Mouse (Mus musculus): ENCODE measurements around the gene Gm9745.
"Not testable (repeated sequence)": the region's sequence is repeated elsewhere in the genome, so short reads cannot be mapped to it uniquely, and the experiment has no call there.

Gene Gm9745

GRCm38 (mm10) chr13:8937611-8938140, 10.4 kb downstream of the Gm9745 start:
- in situ Hi-C loops (cut with MboI; ENCODE audit: low pct_unique_long_range_greater_than_20kb in 1 of 2, low sequenced_read_pairs in 2 of 2, unreplicated experiment in 1 of 2): not testable (repeated sequence)

GRCm38 (mm10) chr13:8933499-8933898, 14.5 kb downstream of the Gm9745 start:
- in situ Hi-C loops (cut with MboI; ENCODE audit: low pct_unique_long_range_greater_than_20kb in 1 of 2, low sequenced_read_pairs in 2 of 2, unreplicated experiment in 1 of 2): no loop called here

- in situ Hi-C loops (cut with MboI; ENCODE audit: low pct_unique_long_range_greater_than_20kb in 1 of 2, low sequenced_read_pairs in 2 of 2, unreplicated experiment in 1 of 2): not testable (repeated sequence)
Observed at GRCm38 (mm10) chr13:8913890-8914289, 34.1 kb downstream of the Gm9745 start.

- in situ Hi-C loops (cut with MboI; ENCODE audit: low pct_unique_long_range_greater_than_20kb in 1 of 2, low sequenced_read_pairs in 2 of 2, unreplicated experiment in 1 of 2): not testable (repeated sequence)
Observed at GRCm38 (mm10) chr13:8905986-8906385, 42.0 kb downstream of the Gm9745 start.
